ENCODE assay signal across 7 mouse cellular contexts in genomic region chr8:107151212-107151920, GRCm38 (mm10). TPM values are rescaled to one million over a fixed set of nuclear protein-coding genes. Genes with fewer than 3 reads are reported as not detected.
DNase-seq lines count a peak whose midpoint lies in the region; ATAC-seq and TF ChIP-seq lines count a peak whose summit lies in the region.

No protein-coding gene starts in this region.

- H3K9me3 ChIP-seq in lung, embryonic 15.5 days, result no peaks in the 10 kb centered on the region
- H3K9me3 ChIP-seq in embryonic facial prominence, embryonic 10.5 days, result no peaks in the 10 kb centered on the region; the same call in 1 of the 2 replicates
- no peaks in the 10 kb centered on the region for H3K9me3 ChIP-seq in intestine, postnatal 0 days (ENCODE audit: control insufficient read depth)
- no peaks in the 10 kb centered on the region for H3K9me3 ChIP-seq in neural tube, embryonic 15.5 days (replicated peaks)

- H3K4me1 ChIP-seq in lung, embryonic 15.5 days, result peaks cover 12% of the 10 kb centered on the region
- H3K4me1 ChIP-seq in embryonic facial prominence, embryonic 10.5 days, result peaks cover 14% of the 10 kb centered on the region
- 0 out of 2 replicates have a peak, but pooled peaks cover 9% of the 10 kb centered on the region for H3K4me1 ChIP-seq in intestine, postnatal 0 days (replicated peaks; ENCODE audit: control insufficient read depth, insufficient read depth, low read length)
- peaks cover 17% of the 10 kb centered on the region for H3K4me1 ChIP-seq in neural tube, embryonic 15.5 days

- peak overlapping the region; percentile 90 for H3K9ac ChIP-seq in lung, embryonic 15.5 days
- H3K9ac ChIP-seq in intestine, postnatal 0 days (ENCODE audit: low read depth, low read length), result peak overlapping the region; percentile 58
- peak overlapping the region; percentile 86 for H3K9ac ChIP-seq in neural tube, embryonic 15.5 days (replicated peaks)

- 64% methylated on average over 7 of the region's 7 CpGs for WGBS in lung, embryonic 15.5 days
- WGBS in embryonic facial prominence, embryonic 10.5 days, result 79% methylated on average over 7 of the region's 7 CpGs
- 39% methylated on average over 7 of the region's 7 CpGs for WGBS in intestine, postnatal 0 days
- WGBS in neural tube, embryonic 15.5 days, result 72% methylated on average over 7 of the region's 7 CpGs

- H3K4me2 ChIP-seq in lung, embryonic 15.5 days, result peak overlapping the region; percentile 69
- H3K4me2 ChIP-seq in intestine, postnatal 0 days (replicated peaks; ENCODE audit: low read depth), result peak overlapping the region; percentile 71
- H3K4me2 ChIP-seq in neural tube, embryonic 15.5 days, result peak overlapping the region; percentile 82

- peak overlapping the region; percentile 91 for H3K4me3 ChIP-seq in lung, embryonic 15.5 days
- H3K4me3 ChIP-seq in embryonic facial prominence, embryonic 10.5 days, result peak overlapping the region; percentile 76
- H3K4me3 ChIP-seq in intestine, postnatal 0 days (ENCODE audit: low read depth, low read length), result peak overlapping the region; percentile 61
- peak overlapping the region; percentile 93 for H3K4me3 ChIP-seq in neural tube, embryonic 15.5 days (replicated peaks)

- H3K36me3 ChIP-seq in lung, embryonic 15.5 days, result peaks cover 24% of the 10 kb centered on the region
- H3K36me3 ChIP-seq in embryonic facial prominence, embryonic 10.5 days (replicated peaks), result peaks cover 49% of the 10 kb centered on the region
- 0 out of 2 replicates have a peak, but pooled peaks cover 9% of the 10 kb centered on the region for H3K36me3 ChIP-seq in intestine, postnatal 0 days (ENCODE audit: control insufficient read depth, insufficient read depth)
- H3K36me3 ChIP-seq in neural tube, embryonic 15.5 days, result peaks cover 28% of the 10 kb centered on the region

- no peak for DNase-seq in lung, postnatal 4 days
- DNase-seq in embryonic facial prominence, embryonic 10.5 days (ENCODE audit: low spot score), result no peak
- DNase-seq in frontal cortex, postnatal 36 days (ENCODE audit: low spot score in 2 of 2), result no peak
- no peak for DNase-seq in yolk sac, embryonic 10.5 days (ENCODE audit: low spot score)

- no peaks in the 10 kb centered on the region for H3K27me3 ChIP-seq in lung, embryonic 15.5 days
- no peaks in the 10 kb centered on the region for H3K27me3 ChIP-seq in embryonic facial prominence, embryonic 10.5 days (replicated peaks; ENCODE audit: low read depth, poor library complexity, severe bottlenecking)
- no peaks in the 10 kb centered on the region for H3K27me3 ChIP-seq in intestine, postnatal 0 days (replicated peaks; ENCODE audit: control insufficient read depth, insufficient read depth, low read length)
- no peaks in the 10 kb centered on the region for H3K27me3 ChIP-seq in neural tube, embryonic 15.5 days (replicated peaks)

- no peak for TF ChIP-seq CTCF in intestine, postnatal 0 days (IDR thresholded peaks at IDR 0.05; ENCODE audit: low read depth)

- H3K27ac ChIP-seq in lung, embryonic 15.5 days, result no peak overlapping the region
- peak overlapping the region; percentile 91 for H3K27ac ChIP-seq in embryonic facial prominence, embryonic 10.5 days (replicated peaks)
- peak overlapping the region; percentile 89 for H3K27ac ChIP-seq in intestine, postnatal 0 days (ENCODE audit: low read depth, low read length)
- no peak overlapping the region for H3K27ac ChIP-seq in neural tube, embryonic 15.5 days (replicated peaks)

- ATAC-seq in lung, embryonic 15.5 days (ENCODE audit: borderline replicate concordance, extremely low read depth, low FRiP score, low TSS enrichment), result no peak
- ATAC-seq in intestine, postnatal 0 days, result peak; percentile 43; the same call in 1 of the 2 replicates
- ATAC-seq in neural tube, embryonic 15.5 days (ENCODE audit: low FRiP score), result no peak

RNA-seq across cellular contexts. Expression of gene Cyb5b, which starts 0.9 kb away (rescaled TPM):
- polyA plus RNA-seq in lung, embryonic 15.5 days (2015; fragmentation: Nextera tagmentation; extraction: Ambion mirVana), result 87.3 and 88.3 TPM in 2 replicates
- polyA plus RNA-seq in embryonic facial prominence, embryonic 10.5 days (2016; fragmentation: Nextera tagmentation; extraction: Ambion mirVana), result 138 and 149 TPM in 2 replicates
- 93.2 and 103 TPM in 2 replicates for polyA plus RNA-seq in intestine, postnatal 0 days (2015; fragmentation: Nextera tagmentation; extraction: Ambion mirVana)
- polyA plus RNA-seq in neural tube, embryonic 15.5 days (2015; fragmentation: Nextera tagmentation; extraction: Ambion mirVana), result 91.6 and 95.0 TPM in 2 replicates

RNA-seq across cellular contexts. Expression of gene Terf2, which starts 55.0 kb away (rescaled TPM):
- 16.4 and 17.0 TPM in 2 replicates for polyA plus RNA-seq in lung, embryonic 15.5 days (2015; fragmentation: Nextera tagmentation; extraction: Ambion mirVana)
- 18.5 and 20.5 TPM in 2 replicates for polyA plus RNA-seq in embryonic facial prominence, embryonic 10.5 days (2016; fragmentation: Nextera tagmentation; extraction: Ambion mirVana)
- polyA plus RNA-seq in intestine, postnatal 0 days (2015; fragmentation: Nextera tagmentation; extraction: Ambion mirVana), result 11.2 and 12.1 TPM in 2 replicates
- 23.9 and 27.4 TPM in 2 replicates for polyA plus RNA-seq in neural tube, embryonic 15.5 days (2015; fragmentation: Nextera tagmentation; extraction: Ambion mirVana)

Comparison
In these comparisons a context has a peak if more than half of its experiments do, and no peak if none do; other contexts are left out.
1. H3K27ac ChIP-seq: peak in embryonic facial prominence, embryonic 10.5 days (single experiment) and intestine, postnatal 0 days (single experiment); none in lung, embryonic 15.5 days (single experiment) and neural tube, embryonic 15.5 days (single experiment).
2. Peak in every context shown above with its lines, with median percentiles within 50 percentile points of each other: H3K4me2 ChIP-seq, H3K4me3 ChIP-seq and H3K9ac ChIP-seq.